In genomic region chr10:33723764-33724163, GRCm38 (mm10) we compare ENCODE assay signal across 22 mouse cellular contexts.
DNase-seq lines count a peak whose midpoint lies in the region; ATAC-seq lines count a peak whose summit lies in the region.
"Had no signal": no experiment of that assay in that cellular context is flagged by ENCODE, and none has a peak within 500 bp of the region (broad histone marks: within the 10 kb centered on the region; RNA-seq: fewer than 3 reads in every experiment).

No protein-coding gene starts in this region.

- DNase-seq in forebrain, embryonic 10.5 days (ENCODE audit: extremely low spot score, low spot score) = no peak
- DNase-seq in heart, adult 11 months = peak; percentile 67
- DNase-seq in heart, adult 8-10 months (ENCODE audit: low spot score) = no peak
- DNase-seq in ES-CJ7 (ENCODE audit: low read depth, low spot score) (peak; percentile 13), ZHBTc4 (ENCODE audit: low read depth, low spot score) (peak; percentile 10)
- DNase-seq in gastrocnemius, adult 8-10 months (ENCODE audit: low spot score in 2 of 2) = no peak
- DNase-seq: adrenal gland, adult 2 months; adrenal gland, postnatal 10 days; adrenal gland, postnatal 25 days; B cell, adult 2 months; cerebellum, adult 11 months; cerebellum, adult 2 months; cerebellum, adult 9-10 months; cerebellum, postnatal 10 days; cerebellum, postnatal 25 days; forebrain, postnatal 0 days had no signal

- 38% methylated on average over 6 of the region's 6 CpGs for WGBS in forebrain, embryonic 10.5 days
- WGBS in forebrain, embryonic 12.5 days = 27% methylated on average over 6 of the region's 6 CpGs

- no peaks in the 10 kb centered on the region for H3K27me3 ChIP-seq in forebrain, embryonic 10.5 days (ENCODE audit: poor library complexity, severe bottlenecking)
- H3K27me3 ChIP-seq in forebrain, embryonic 12.5 days = no peaks in the 10 kb centered on the region
- H3K27me3 ChIP-seq: CH12.LX; embryonic facial prominence, embryonic 12.5 days had no signal

- H3K9me3 ChIP-seq in forebrain, embryonic 10.5 days = no peaks in the 10 kb centered on the region
- H3K9me3 ChIP-seq in forebrain, embryonic 12.5 days = no peaks in the 10 kb centered on the region
- H3K9me3 ChIP-seq: embryonic facial prominence, embryonic 10.5 days; embryonic facial prominence, embryonic 12.5 days had no signal

- ATAC-seq in forebrain, embryonic 12.5 days (ENCODE audit: low FRiP score) = no peak
- ATAC-seq: CD4-positive, CD25-positive, alpha-beta regulatory T cell, adult 4 months; forebrain, embryonic 14.5 days; forebrain, postnatal 0 days had no signal

- H3K4me1 ChIP-seq in forebrain, embryonic 10.5 days = peaks cover 3% of the 10 kb centered on the region; the same call in 1 of the 2 replicates
- no peaks in the 10 kb centered on the region for H3K4me1 ChIP-seq in forebrain, embryonic 12.5 days
- H3K4me1 ChIP-seq: embryonic facial prominence, embryonic 10.5 days; embryonic facial prominence, embryonic 12.5 days had no signal

- H3K4me3 ChIP-seq in forebrain, embryonic 10.5 days = no peak overlapping the region
- H3K4me3 ChIP-seq in forebrain, embryonic 12.5 days (replicated peaks) = no peak overlapping the region
- H3K4me3 ChIP-seq: embryonic facial prominence, embryonic 10.5 days; embryonic facial prominence, embryonic 12.5 days had no signal

- H3K4me2 ChIP-seq in forebrain, embryonic 12.5 days = no peak overlapping the region
- H3K4me2 ChIP-seq: embryonic facial prominence, embryonic 12.5 days had no signal

- H3K27ac ChIP-seq in forebrain, embryonic 10.5 days = 0 out of 2 replicates have a peak overlapping the region, but pooled peaks have one; percentile 5
- H3K27ac ChIP-seq in forebrain, embryonic 12.5 days = no peak overlapping the region
- H3K27ac ChIP-seq: embryonic facial prominence, embryonic 10.5 days; embryonic facial prominence, embryonic 12.5 days had no signal

- no peak overlapping the region for H3K9ac ChIP-seq in forebrain, embryonic 12.5 days
- H3K9ac ChIP-seq: embryonic facial prominence, embryonic 12.5 days; forebrain, postnatal 0 days had no signal

- no peaks in the 10 kb centered on the region for H3K36me3 ChIP-seq in forebrain, embryonic 10.5 days (replicated peaks)
- no peaks in the 10 kb centered on the region for H3K36me3 ChIP-seq in forebrain, embryonic 12.5 days (replicated peaks)
- H3K36me3 ChIP-seq: embryonic facial prominence, embryonic 10.5 days; embryonic facial prominence, embryonic 12.5 days had no signal

Comparison
In these comparisons a context has a peak if more than half of its experiments do, and no peak if none do; other contexts are left out.
1. DNase-seq: peak in heart, adult 11 months (single experiment), ES-CJ7 (single experiment) and ZHBTc4 (single experiment); none in forebrain, embryonic 10.5 days (single experiment), heart, adult 8-10 months (single experiment) and gastrocnemius, adult 8-10 months (0 of 2).